Mouse (Mus musculus) hindbrain, embryonic 16.5 days (tissue): ENCODE measurements around the gene Use1. TPM values are rescaled to one million over a fixed set of nuclear protein-coding genes. Genes with fewer than 3 reads are reported as not detected.

ENCODE experiments used
- ATAC-seq: fragments of 200-750 bp; cut with Nextera tagmentation; 2 replicates; pipeline ENCODE4 v1.8.0; 2017; ENCODE audit warnings: moderate TSS enrichment, moderate library complexity
- H3K27ac ChIP-seq: fragments of 300-500 bp; sonication (generic); 2 replicates; pipeline ENCODE4 v1.5.1; 2014; ENCODE audit warnings: low read depth, mild to moderate bottlenecking, control low read depth, low read length, moderate library complexity
- H3K27me3 ChIP-seq: fragments of 300-500 bp; sonication (generic); replicated peaks from 2 replicates; pipeline ENCODE4 v1.6.1; 2014; ENCODE audit warnings: low read length; ENCODE audit not compliant: control insufficient read depth, insufficient read depth
- H3K36me3 ChIP-seq: fragments of 300-500 bp; sonication (generic); 2 replicates; pipeline ENCODE4 v1.6.1; 2014; ENCODE audit warnings: mild to moderate bottlenecking, low read length, moderate library complexity, mixed read lengths; ENCODE audit not compliant: control insufficient read depth, insufficient read depth
- H3K4me1 ChIP-seq: fragments of 300-500 bp; sonication (generic); 2 replicates; pipeline ENCODE4 v1.6.1; 2014; ENCODE audit warnings: low read depth, low read length; ENCODE audit not compliant: control insufficient read depth, insufficient read depth
- H3K4me2 ChIP-seq: fragments of 300-500 bp; sonication (generic); 2 replicates; pipeline ENCODE4 v1.6.1; 2014; ENCODE audit warnings: mild to moderate bottlenecking, low read length, control low read depth, moderate library complexity
- H3K4me3 ChIP-seq: fragments of 300-500 bp; sonication (generic); 2 replicates; pipeline ENCODE4 v1.5.1; 2014; ENCODE audit warnings: mild to moderate bottlenecking, low read length, control low read depth, moderate library complexity
- H3K9ac ChIP-seq: fragments of 300-500 bp; sonication (generic); 2 replicates; pipeline ENCODE4 v1.6.1; 2014; ENCODE audit warnings: low read depth, mild to moderate bottlenecking, control low read depth, low read length, moderate library complexity
- H3K9me3 ChIP-seq: fragments of 300-500 bp; sonication (generic); 2 replicates; pipeline ENCODE4 v1.6.1; 2014; ENCODE audit warnings: mild to moderate bottlenecking, low read length, moderate library complexity; ENCODE audit not compliant: control insufficient read depth
- WGBS: fragments of 180-500 bp; shearing (Covaris S2); extraction: QIAGEN DNeasy Blood & Tissue Kit; methylation state at CpG from one replicate; pipeline ENCODE4 v1.1.7; 2014; 5-methylcytosine and 5-hydroxymethylcytosine counted together
- polyA plus RNA-seq: library from polyadenylated mRNA; unstranded; fragments of >200 nt; fragmentation: Nextera tagmentation; extraction: Ambion mirVana; gene quantifications from 2 replicates; pipeline ENCODE4 v1.2.1, GENCODE M21; 2015

The Use1 gene
- polyA plus RNA-seq, 1 experiment from 2014 or later, result 120 TPM

DNA sequence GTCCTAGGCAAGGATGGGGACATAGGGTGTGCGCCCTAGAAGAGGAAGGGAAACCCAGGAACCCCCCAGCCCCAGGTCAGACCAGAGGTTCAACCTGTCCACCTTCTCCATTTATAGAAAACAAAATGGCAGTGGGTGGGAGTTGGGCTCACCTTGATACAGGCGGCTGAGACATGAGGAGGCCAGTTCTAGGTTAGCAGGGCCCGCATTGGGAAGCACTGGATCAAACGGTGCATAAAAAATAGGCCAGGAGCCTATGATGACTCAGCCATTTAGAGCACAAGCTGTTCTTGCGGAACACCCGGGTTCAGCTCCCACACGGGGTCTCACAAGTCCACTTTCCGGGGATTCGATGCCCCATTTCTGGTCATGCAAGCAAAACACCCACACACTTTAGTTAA, 38.3 kb downstream of the Use1 start:
- Histone ChIP-seq H3K4me3 (no peak overlapping the region), H3K9me3 (no peaks in the 10 kb centered on the region), H3K27me3 (no peaks in the 10 kb centered on the region), H3K4me1 (peaks cover 10% of the 10 kb centered on the region), H3K4me2 (no peak overlapping the region), H3K36me3 (no peaks in the 10 kb centered on the region), H3K9ac (no peak overlapping the region), H3K27ac (no peak overlapping the region)
- no peak for ATAC-seq
- 91% methylated on average over 9 of the region's 9 CpGs for WGBS

DNA sequence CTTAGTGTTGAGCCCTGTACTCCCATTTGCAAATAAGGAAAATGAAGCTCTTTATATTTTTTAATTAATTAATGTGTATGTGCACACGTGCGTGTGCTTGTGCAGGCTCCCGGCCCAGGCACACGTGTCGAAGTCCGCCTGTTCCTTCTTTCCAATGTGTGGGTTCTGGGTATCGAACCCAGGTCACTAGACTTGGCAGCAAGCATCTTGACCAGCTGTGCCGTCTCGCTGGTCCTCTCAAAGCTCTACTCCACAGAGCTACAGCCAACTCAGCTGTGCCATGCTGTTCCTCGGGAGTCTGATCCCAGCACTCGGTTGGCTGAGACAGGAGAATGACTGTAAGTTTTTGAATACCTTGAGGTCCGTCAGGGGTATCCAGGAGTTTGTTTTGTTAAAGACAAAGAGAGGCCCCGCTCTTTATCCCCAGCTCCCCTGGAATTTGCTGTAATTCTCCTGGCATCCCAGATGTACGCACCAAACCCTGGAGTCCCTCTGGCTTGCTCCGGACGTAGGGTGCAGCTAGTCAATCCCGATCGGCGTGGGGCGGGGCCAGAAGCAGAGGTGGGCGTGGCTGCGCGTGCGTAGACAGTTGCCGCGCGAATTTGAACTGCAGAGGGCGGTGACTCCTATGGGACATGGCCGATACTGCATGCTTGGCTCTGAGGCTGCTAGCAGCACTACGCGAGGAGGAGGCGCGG, 38.9 kb downstream of the Use1 start, which contains the start of gene Ankle1:
Gene Ankle1, plus strand, starts transcription at position 610 of the 698 bp plus-strand sequence.
- Histone ChIP-seq H3K27ac (no peak within 1 kb of the TSS), H3K9me3 (no peaks in the 10 kb centered on the region), H3K4me2 (peak within 1 kb of the TSS; percentile 99), H3K27me3 (no peaks in the 10 kb centered on the region), H3K4me1 (peaks cover 10% of the 10 kb centered on the region), H3K36me3 (no peaks in the 10 kb centered on the region), H3K4me3 (peak within 1 kb of the TSS; percentile 56), H3K9ac (peak within 1 kb of the TSS; percentile 59)
- WGBS, result 16% methylated on average over 31 of the region's 33 CpGs
- ATAC-seq, result peak; percentile 92

DNA sequence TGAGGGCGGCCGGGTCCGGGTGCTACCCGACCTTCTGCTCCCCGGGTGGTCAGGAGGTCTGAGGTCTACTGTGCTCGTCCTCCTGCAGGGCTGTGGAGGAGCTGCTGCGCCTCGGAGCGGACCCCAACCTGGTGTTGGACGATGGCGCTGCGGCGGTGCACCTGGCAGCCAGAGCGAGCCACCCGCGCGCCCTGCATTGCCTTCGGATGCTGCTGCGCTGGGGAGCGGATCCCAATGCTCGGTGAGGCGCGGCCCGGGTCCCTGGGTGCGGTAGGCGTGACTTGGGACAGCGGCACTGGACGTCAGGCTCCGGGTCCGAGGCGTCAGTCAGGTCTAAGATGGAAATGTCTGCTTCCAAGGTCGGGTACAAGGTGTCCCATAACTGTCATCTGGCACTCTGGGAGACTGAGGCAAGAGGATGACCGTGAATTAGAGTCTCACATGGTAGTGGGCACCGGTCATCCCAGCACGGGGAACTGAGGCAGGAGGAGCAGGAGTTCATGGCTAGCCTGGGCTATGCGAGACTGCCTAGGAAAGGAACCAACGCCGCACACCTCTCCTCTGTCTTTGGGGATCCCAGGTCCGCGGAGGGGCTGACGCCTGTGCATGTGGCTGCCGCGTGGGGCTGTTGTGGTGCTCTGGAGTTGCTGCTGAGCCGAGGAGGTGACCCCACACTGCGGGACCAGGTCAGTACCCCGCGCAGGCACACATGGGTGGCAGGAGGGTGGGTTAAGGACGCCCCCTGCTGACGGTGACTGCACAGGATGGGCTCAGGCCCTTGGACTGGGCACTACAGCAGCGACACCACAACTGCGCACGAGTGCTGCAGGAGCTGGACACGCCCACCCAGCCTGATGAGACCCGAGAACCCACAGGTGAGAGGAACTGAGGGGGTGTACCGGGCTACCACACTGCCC, 39.7 kb downstream of the Use1 start:
- Histone ChIP-seq H3K36me3 (no peaks in the 10 kb centered on the region), H3K4me1 (peaks cover 10% of the 10 kb centered on the region), H3K9ac (peak overlapping the region; percentile 59), H3K4me3 (peak overlapping the region; percentile 56), H3K4me2 (peak overlapping the region; percentile 99), H3K27ac (no peak overlapping the region), H3K27me3 (no peaks in the 10 kb centered on the region), H3K9me3 (no peaks in the 10 kb centered on the region)
- under 1% methylated on average over 53 of the region's 55 CpGs for WGBS
- peak; percentile 61 for ATAC-seq

DNA sequence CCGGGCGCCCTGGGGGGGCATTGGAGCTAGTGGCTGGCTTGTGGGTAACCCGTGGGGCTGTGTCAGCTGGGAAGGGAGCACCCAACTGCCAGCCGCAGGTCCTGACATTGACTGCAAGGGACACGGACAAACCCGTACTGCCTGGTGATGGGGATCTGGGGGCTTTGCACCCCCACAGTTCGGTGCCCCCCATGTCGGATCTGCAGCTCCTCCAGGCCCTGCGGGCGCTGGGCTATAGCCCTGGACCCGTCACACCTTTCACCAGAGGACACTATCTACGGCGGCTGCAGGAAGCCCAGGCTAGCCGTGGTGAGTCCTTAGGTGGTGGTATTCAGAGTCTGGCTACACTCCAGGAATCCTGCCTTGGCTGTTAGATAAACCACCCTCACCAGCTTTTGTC, 40.8 kb downstream of the Use1 start:
- no peak overlapping the region for H3K27ac ChIP-seq
- ATAC-seq, result no peak
- H3K9ac ChIP-seq, result no peak overlapping the region
- WGBS, result 92% methylated on average over 14 of the region's 14 CpGs
- H3K36me3 ChIP-seq, result no peaks in the 10 kb centered on the region
- H3K9me3 ChIP-seq, result no peaks in the 10 kb centered on the region
- no peak overlapping the region for H3K4me2 ChIP-seq
- no peak overlapping the region for H3K4me3 ChIP-seq
- H3K4me1 ChIP-seq, result peaks cover 10% of the 10 kb centered on the region
- no peaks in the 10 kb centered on the region for H3K27me3 ChIP-seq

DNA sequence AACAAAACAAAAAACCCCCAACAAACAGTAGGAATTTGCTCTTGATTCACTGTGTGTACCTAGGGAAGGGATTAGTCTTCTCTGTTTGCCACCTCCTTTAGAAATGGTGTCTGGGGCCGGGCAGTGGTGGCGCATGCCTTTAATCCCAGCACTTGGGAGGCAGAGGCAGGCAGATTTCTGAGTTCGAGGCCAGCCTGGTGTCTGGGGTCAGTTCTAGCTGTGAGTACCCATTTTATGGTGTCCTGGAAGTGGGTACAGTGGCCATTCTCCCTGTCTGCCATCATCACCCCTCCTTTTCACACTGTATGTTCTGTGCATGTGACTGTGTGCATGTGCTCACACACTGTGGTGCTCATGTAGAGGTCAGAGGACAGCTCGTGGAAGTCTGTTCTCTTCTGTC, 41.6 kb downstream of the Use1 start:
- no peak overlapping the region for H3K4me3 ChIP-seq
- H3K27me3 ChIP-seq, result no peaks in the 10 kb centered on the region
- no peaks in the 10 kb centered on the region for H3K36me3 ChIP-seq
- H3K27ac ChIP-seq, result no peak overlapping the region
- no peak for ATAC-seq
- no peak overlapping the region for H3K9ac ChIP-seq
- no peak overlapping the region for H3K4me2 ChIP-seq
- H3K9me3 ChIP-seq, result no peaks in the 10 kb centered on the region
- H3K4me1 ChIP-seq, result peaks cover 10% of the 10 kb centered on the region
- WGBS, result 92% methylated on average over 4 of the region's 4 CpGs

DNA sequence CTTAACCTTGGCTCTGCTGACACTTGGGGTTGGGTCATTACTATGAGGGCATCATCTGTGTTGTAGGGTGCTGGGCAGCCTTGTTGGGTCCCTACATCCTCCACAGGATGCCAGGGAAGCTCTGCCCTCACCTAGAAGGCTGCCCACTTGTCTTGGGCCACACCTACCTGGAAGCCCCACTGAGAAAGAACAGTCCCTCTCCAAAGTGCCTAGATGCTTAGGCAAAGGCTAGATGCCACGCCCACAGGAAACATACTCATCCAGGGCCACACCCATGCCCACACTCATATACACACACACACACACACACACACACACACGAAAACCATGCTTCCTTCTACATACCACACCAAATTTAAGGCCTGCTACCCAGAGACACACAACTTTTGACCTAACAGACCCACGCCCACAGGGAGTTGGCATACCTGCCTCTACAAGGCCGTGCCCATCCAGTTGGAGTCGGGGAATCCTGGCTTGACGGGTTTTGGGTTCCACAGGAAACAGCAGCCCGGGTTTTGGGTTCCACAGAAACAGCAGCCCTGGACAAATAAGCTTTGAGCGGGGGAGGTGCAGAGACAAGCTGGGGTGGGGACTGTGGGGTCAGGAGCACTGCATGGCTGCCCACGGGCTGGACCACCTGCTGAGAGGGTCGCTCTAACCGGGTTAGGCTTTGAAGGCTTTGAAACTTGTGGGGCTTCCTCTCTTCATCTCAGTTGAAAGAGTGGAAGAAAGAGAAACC, 45.1 kb downstream of the Use1 start:
- ATAC-seq, result no peak
- Histone ChIP-seq H3K27me3 (no peaks in the 10 kb centered on the region), H3K4me3 (no peak overlapping the region), H3K4me2 (no peak overlapping the region), H3K9ac (no peak overlapping the region), H3K36me3 (no peaks in the 10 kb centered on the region), H3K4me1 (peaks cover 1% of the 10 kb centered on the region), H3K9me3 (no peaks in the 10 kb centered on the region), H3K27ac (no peak overlapping the region)
- WGBS, result 49% methylated on average over 11 of the region's 11 CpGs

Other genes starting within 250 kb of the Use1 start
- 13.1 and 16.7 TPM in 2 replicates for gene Myo9b, start 94.1 kb upstream of the Use1 start, polyA plus RNA-seq
- gene Haus8, start 93.9 kb upstream of the Use1 start, polyA plus RNA-seq, result 72.5 and 73.9 TPM in 2 replicates
- 5.5 and 6.3 TPM in 2 replicates for gene Ocel1, start 4.5 kb downstream of the Use1 start, polyA plus RNA-seq
- 20.7 and 23.6 TPM in 2 replicates for gene Nr2f6, start 15.1 kb downstream of the Use1 start, polyA plus RNA-seq
- 7.3 and 9.5 TPM in 2 replicates for gene Ushbp1, start 29.0 kb downstream of the Use1 start, polyA plus RNA-seq
- gene Babam1, start 30.0 kb downstream of the Use1 start, polyA plus RNA-seq, result 97.3 and 101 TPM in 2 replicates
- 8.8 and 9.8 TPM in 2 replicates for gene Ankle1, start 39.2 kb downstream of the Use1 start, polyA plus RNA-seq
- gene Abhd8, start 96.8 kb downstream of the Use1 start, polyA plus RNA-seq, result 172 and 182 TPM in 2 replicates
- gene Mrpl34, start 98.1 kb downstream of the Use1 start, polyA plus RNA-seq, result 168 and 172 TPM in 2 replicates
- gene Dda1, start 102.4 kb downstream of the Use1 start, polyA plus RNA-seq, result 240 and 247 TPM in 2 replicates
- 2.3 and 4.5 TPM in 2 replicates for gene Ano8, start 119.1 kb downstream of the Use1 start, polyA plus RNA-seq
- gene Gtpbp3, start 121.3 kb downstream of the Use1 start, polyA plus RNA-seq, result 14.0 and 14.6 TPM in 2 replicates
- 12.0 and 12.5 TPM in 2 replicates for gene Plvap, start 144.9 kb downstream of the Use1 start, polyA plus RNA-seq
- 0.44 and 0.52 TPM in 2 replicates for gene Ccdc194, start 158.9 kb downstream of the Use1 start, polyA plus RNA-seq
- 10.4 and 12.3 TPM in 2 replicates for gene Bst2, start 170.6 kb downstream of the Use1 start, polyA plus RNA-seq
- 66.3 and 70.4 TPM in 2 replicates for gene Mvb12a, start 176.1 kb downstream of the Use1 start, polyA plus RNA-seq
- gene Tmem221, start 192.0 kb downstream of the Use1 start, polyA plus RNA-seq, result 0.09 and 0.19 TPM in 2 replicates
- not detected in 2 replicates for gene Nxnl1, start 199.8 kb downstream of the Use1 start, polyA plus RNA-seq
- gene Slc27a1, start 202.0 kb downstream of the Use1 start, polyA plus RNA-seq, result 102 and 107 TPM in 2 replicates
- gene Pgls, start 225.3 kb downstream of the Use1 start, polyA plus RNA-seq, result 220 and 237 TPM in 2 replicates
- gene Fam129c, start 230.8 kb downstream of the Use1 start, polyA plus RNA-seq, result 6.4 and 7.8 TPM in 2 replicates
- 62.1 and 74.1 TPM in 2 replicates for gene Colgalt1, start 244.2 kb downstream of the Use1 start, polyA plus RNA-seq